Mouse (Mus musculus) adrenal gland, adult 2 months (tissue): ENCODE results near the gene Plxna4. TPM values are rescaled to one million over a fixed set of nuclear protein-coding genes. Genes with fewer than 3 reads are reported as not detected.

Source experiments
- DNase-seq: peaks from one replicate; pipeline ENCODE4 v3.0.0; 2021
- polyA plus RNA-seq: library from polyadenylated mRNA; depleted of rRNA; stranded (reverse); fragments of >200 nt; gene quantifications from 2 replicates; pipeline ENCODE4 v1.2.3, GENCODE M21; 2012
- total RNA-seq, 2 experiments: library from RNA; stranded (reverse); gene quantifications; 2 replicates each; pipeline ENCODE4 v1.2.3; 2021

Gene Plxna4
- total and polyA plus RNA-seq, 3 experiments = 1.7 to 6.4 (median 4.9) TPM

GRCm38 (mm10) chr6:32167725-32168124 is 420.3 kb downstream of the Plxna4 start:
- DNase-seq = peak; percentile 65

DNA sequence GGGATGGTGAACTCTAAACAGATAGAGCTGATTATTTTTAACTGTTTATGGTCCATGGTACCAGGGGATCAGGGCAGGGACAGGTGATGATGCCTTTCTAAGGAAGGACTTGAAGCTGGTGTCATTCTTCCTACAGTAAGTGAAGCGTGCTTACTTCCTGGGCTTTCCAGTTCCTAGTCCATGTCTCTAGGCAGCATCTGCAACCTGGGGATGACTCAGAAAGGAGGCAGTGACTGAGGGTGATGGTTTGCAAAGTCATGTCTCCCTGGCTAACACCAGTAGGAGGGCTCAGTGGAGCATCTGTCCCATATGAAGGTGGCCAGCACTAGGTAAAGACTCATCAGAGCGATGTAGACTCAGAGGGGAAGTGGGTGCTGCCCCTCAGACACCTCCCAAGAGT is 427.6 kb downstream of the Plxna4 start:
- no peak for DNase-seq

DNA sequence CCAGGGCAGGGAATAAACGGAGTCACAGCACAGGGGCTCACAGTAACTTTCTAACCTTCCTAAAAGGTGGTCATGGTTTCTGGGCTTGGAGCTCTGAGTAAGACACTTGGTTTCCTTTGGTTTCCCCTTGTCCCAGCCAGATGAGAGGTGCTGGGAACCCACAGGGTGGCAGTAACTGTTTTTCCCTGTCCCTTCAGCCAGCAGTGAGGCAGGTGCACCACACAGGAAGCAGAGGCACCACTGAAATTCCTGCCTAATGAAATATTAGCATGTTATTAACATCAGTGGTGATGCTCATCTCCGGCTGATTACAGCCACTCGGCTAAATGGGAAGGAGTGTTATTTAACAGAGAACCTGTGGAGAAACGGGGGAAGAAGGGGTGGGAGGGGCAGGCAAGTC is 428.1 kb downstream of the Plxna4 start:
- DNase-seq = no peak

GRCm38 (mm10) chr6:32158347-32158746 is 429.6 kb downstream of the Plxna4 start:
- no peak for DNase-seq

DNA sequence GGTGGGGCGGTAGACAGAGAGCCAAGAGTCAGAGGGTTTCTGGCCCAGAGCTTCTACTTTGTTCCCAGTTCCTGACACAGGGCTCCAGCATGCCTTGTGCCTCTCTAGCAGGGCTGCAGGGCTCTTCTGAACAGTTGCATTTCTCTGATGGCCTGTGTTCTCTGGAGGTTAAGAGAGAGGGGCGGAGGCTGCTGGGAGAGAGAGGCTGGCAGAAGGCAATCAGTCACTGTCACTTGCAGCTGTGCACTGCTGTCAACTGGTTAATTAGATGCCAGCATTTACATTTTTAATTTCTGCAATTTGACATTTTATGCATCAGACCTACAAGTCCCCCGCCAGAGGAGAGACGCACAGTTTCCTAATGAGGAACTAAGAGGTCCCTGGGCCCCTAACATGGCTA is 434.8 kb downstream of the Plxna4 start:
- DNase-seq = no peak

DNA sequence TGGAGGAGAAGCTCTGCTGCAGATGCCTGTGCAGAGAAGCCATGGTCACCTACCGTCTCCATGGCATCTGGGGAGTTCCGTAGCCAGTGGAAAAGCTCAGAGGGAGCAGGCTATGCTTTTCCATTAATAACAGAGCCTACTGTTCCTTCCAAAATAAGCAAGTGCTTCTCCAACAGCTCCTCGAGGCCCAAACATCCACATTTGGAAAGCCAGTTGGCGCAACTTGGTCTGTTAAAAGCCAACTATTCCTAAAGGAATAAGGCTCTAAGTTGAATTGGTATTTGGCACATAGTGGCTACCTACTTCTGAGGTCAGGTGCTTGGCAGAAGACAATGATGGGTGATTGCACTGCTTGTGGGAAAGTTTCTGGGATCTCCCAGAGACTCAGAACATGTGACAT is 437.2 kb downstream of the Plxna4 start:
- no peak for DNase-seq

GRCm38 (mm10) chr6:32144771-32145170 is 443.2 kb downstream of the Plxna4 start:
- no peak for DNase-seq

DNA sequence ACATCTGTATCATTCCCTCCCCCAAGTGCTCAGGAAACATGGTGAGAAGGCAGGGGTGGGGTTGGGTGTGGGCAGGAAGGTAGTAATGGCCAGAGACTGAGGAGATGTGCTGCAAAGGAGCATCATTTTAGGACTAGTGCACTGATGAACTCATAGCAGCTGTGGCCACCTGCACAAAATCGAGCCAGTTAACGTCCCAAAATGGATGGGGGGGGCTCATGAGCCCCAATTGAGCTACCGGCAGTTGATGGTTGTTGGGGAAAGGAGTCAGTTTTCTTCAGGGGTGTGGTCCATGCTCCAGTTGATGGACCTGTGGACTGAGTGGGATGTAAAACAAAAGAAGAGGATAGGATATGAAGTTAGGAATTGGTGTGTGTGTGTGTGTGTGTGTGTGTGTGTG is 448.5 kb downstream of the Plxna4 start:
- DNase-seq = no peak

- no peak for DNase-seq
Measured at GRCm38 (mm10) chr6:32126914-32127313, 461.1 kb downstream of the Plxna4 start.

DNA sequence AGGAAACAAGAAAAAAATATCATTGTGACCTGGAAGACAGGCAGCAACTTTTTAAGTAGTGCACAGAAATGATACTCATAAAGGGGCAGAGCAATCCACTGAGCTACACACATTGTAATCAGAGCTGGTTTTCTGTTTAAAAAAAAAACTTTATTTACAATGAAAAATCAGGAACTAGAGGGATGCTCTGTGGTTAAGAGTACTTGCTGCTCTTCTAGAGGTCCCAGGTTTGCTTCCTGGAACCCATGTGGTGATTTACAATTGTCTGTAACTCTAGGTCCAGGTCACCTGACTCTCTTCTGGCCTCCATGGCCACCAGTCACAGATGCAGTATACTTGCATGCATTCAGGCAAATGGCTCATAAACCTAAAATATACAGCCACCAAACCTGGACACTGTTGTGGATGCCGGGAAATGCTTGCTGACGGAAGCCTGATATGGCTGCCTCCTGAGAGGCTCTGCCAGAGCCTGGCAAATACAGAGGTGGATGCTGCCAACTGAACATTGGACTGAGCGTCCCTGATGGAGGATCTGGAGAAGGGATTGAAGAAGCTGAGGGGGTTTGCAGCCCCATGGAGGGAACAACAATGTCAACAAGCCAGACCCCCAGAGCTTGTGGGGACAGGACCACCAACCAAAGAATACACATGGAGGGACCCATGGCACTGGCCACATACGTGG is 465.3 kb downstream of the Plxna4 start:
- DNase-seq = no peak

- no peak for DNase-seq
Measured at GRCm38 (mm10) chr6:32120931-32121330, 467.1 kb downstream of the Plxna4 start.

DNA sequence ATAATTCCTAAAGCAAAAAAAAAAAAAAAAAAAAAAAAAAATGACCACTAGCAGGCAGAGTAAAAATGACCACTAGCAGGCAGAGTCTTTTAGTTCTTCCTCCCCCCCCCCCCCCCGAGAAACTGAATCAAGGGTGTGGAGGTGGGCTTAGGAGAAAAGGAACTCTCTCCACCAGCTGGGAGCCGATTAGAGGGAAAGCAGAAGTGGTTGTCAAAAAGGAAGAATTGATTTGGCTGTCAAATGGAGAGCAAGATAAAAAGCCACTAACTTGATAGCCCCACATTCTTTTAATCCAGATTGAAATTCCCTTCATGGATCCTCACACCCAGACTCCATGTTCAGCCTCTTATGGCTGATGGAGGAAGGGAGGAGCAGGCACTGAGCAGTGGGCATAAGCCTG is 478.8 kb downstream of the Plxna4 start:
- no peak for DNase-seq

DNA sequence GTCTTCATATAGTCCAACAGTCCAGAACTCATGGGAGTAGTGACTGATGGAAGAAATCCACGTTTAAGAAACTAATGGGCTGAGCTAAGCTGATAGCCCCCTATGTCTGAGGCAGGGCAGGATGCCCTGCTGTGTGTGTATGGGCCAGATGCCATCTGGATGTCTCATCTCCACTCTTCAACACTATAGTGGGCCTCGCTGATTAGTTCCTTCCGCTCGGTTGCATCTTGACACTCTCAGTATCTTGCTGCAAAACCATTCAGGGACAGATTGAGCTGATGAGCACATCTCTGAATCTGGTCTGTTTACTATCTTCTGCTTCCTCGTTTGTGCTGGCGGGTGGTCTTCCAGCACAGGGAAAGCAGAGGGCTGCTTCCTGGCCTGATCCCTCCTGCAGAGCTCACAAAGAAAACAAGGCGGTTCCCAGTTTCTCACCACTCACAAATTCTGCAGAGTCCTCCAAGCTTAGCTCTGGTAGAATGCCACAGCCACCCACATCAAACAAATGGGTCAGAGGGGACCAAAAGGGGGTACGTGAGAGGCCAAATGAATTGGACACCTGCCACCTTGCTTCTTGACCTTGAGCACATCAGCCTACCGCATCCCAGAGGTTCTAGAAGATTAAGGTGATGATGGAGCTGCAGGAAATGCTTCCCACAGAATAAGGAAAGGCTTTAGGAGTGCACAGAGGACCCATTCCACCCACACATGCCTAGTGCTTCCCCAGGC is 482.3 kb downstream of the Plxna4 start:
- no peak for DNase-seq
